Mouse (Mus musculus) midbrain, embryonic 14.5 days (tissue): ENCODE measurements at regions not wholly inside any gene's neighbourhood (a gene's known extent, or its start where the extent isn't known, plus 50 kb on each side); places are given as distances from the start of the nearest gene placed in this dataset.

Source experiments
- ATAC-seq: fragments of 200-750 bp; cut with Nextera tagmentation; 2 replicates; pipeline ENCODE4 v1.8.0; 2017; ENCODE audit warnings: moderate number of reproducible peaks, moderate library complexity; ENCODE audit not compliant: low FRiP score, low TSS enrichment
- DNase-seq: peaks from one replicate; pipeline ENCODE4 v3.0.0-alpha.2; 2015
- H3K27ac ChIP-seq: fragments of 300-500 bp; sonication (generic); replicated peaks from 2 replicates; pipeline ENCODE4 v1.5.1; 2014; ENCODE audit warnings: mild to moderate bottlenecking, low read depth, low read length, moderate library complexity
- H3K27me3 ChIP-seq: fragments of 300-500 bp; sonication (generic); 2 replicates; pipeline ENCODE4 v1.6.1; 2014; ENCODE audit warnings: low read length, control low read depth, mixed read lengths; ENCODE audit not compliant: control insufficient read depth, insufficient read depth
- H3K36me3 ChIP-seq: fragments of 300-500 bp; sonication (generic); 2 replicates; pipeline ENCODE4 v1.6.1; 2014; ENCODE audit warnings: low read length, control low read depth; ENCODE audit not compliant: control insufficient read depth, insufficient read depth
- H3K4me1 ChIP-seq: fragments of 300-500 bp; sonication (generic); 2 replicates; pipeline ENCODE4 v1.6.1; 2014; ENCODE audit warnings: mild to moderate bottlenecking, antibody characterized with exemption, low read length, control low read depth; ENCODE audit not compliant: control insufficient read depth, insufficient read depth
- H3K4me2 ChIP-seq: fragments of 300-500 bp; sonication (generic); 2 replicates; pipeline ENCODE4 v1.6.1; 2014; ENCODE audit warnings: mild to moderate bottlenecking, low read length, moderate library complexity
- H3K4me3 ChIP-seq: fragments of 300-500 bp; sonication (generic); replicated peaks from 2 replicates; pipeline ENCODE4 v1.5.1; 2014; ENCODE audit warnings: low read depth, low read length
- H3K9ac ChIP-seq: fragments of 300-500 bp; sonication (generic); replicated peaks from 2 replicates; pipeline ENCODE4 v1.6.1; 2014; ENCODE audit warnings: mild to moderate bottlenecking, low read length, moderate library complexity
- H3K9me3 ChIP-seq: fragments of 300-500 bp; sonication (generic); 2 replicates; pipeline ENCODE4 v1.6.1; 2016; ENCODE audit warnings: low read length, control low read depth, mixed read lengths; ENCODE audit not compliant: control insufficient read depth
- WGBS: fragments of 180-500 bp; shearing (Covaris S2); extraction: QIAGEN DNeasy Blood & Tissue Kit; methylation state at CpG from one replicate; pipeline ENCODE4 v1.1.7; 2014; 5-methylcytosine and 5-hydroxymethylcytosine counted together

- no peak overlapping the region for H3K4me3 ChIP-seq
- peaks cover 3% of the 10 kb centered on the region; the same call in 1 of the 2 replicates for H3K4me1 ChIP-seq
- no peaks in the 10 kb centered on the region for H3K9me3 ChIP-seq
- H3K27ac ChIP-seq = no peak overlapping the region
- H3K36me3 ChIP-seq = no peaks in the 10 kb centered on the region
- ATAC-seq (no peak), DNase-seq (no peak)
- H3K9ac ChIP-seq = no peak overlapping the region
- WGBS = 70% methylated on average over 7 of the region's 7 CpGs
- no peak overlapping the region for H3K4me2 ChIP-seq
- H3K27me3 ChIP-seq = peaks cover 35% of the 10 kb centered on the region
These were observed 55.3 kb upstream of the Ifne start for GRCm38 (mm10) chr4:88935316-88935715.

- DNase-seq (no peak), ATAC-seq (no peak)
- H3K27ac ChIP-seq = no peak overlapping the region
- H3K4me3 ChIP-seq = no peak overlapping the region
- H3K4me1 ChIP-seq = peaks cover 3% of the 10 kb centered on the region; the same call in 1 of the 2 replicates
- H3K9me3 ChIP-seq = no peaks in the 10 kb centered on the region
- no peaks in the 10 kb centered on the region for H3K36me3 ChIP-seq
- no peak overlapping the region for H3K4me2 ChIP-seq
- 84% methylated on average over 8 of the region's 8 CpGs for WGBS
- H3K9ac ChIP-seq = no peak overlapping the region
- peaks cover 28% of the 10 kb centered on the region for H3K27me3 ChIP-seq
These were observed 54.4 kb upstream of the Ifne start for GRCm38 (mm10) chr4:88934266-88935025.

DNA sequence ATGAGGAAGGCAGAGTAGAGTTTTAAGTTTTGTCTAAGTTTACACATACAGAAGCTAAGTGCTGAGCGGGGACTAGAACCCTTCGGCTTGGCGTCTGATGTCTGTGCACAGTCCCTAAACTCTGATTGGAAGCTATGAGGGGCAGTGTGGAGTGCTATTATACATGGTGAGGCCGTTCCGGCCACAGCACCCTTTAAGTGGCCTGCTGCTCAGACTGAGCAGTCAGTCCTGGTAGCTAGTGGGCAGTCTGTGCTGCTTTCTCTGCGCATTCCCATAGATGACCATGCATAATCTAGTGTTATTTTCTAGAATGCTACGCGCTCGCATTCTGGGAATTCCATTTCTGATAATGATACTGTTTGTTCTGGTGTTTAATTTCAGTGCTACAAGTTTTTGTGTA is 51.2 kb upstream of the Ifne start:
- H3K4me1 ChIP-seq = no peaks in the 10 kb centered on the region
- 90% methylated on average over 9 of the region's 9 CpGs for WGBS
- no peak for ATAC-seq

More for the DNA sequence above, 51.2 kb upstream of the Ifne start:
- H3K9ac ChIP-seq = no peak overlapping the region
- H3K4me3 ChIP-seq = no peak overlapping the region
- no peaks in the 10 kb centered on the region for H3K36me3 ChIP-seq
- no peaks in the 10 kb centered on the region for H3K9me3 ChIP-seq
- peaks cover 11% of the 10 kb centered on the region for H3K27me3 ChIP-seq
- no peak overlapping the region for H3K27ac ChIP-seq
- no peak for DNase-seq
- H3K4me2 ChIP-seq = no peak overlapping the region
